Mouse (Mus musculus) MEL (cell line): Measurements from ENCODE around the gene Phxr2. TPM values are rescaled to one million over a fixed set of nuclear protein-coding genes. Genes with fewer than 3 reads are reported as not detected.

Experiments
- DNase-seq: peaks from one replicate; pipeline ENCODE4 v3.0.0; 2011; ENCODE audit warnings: low read depth, low spot score
- H3K27ac ChIP-seq: 2 replicates; pipeline ENCODE4 v1.5.1; 2012; ENCODE audit warnings: low read depth, mild to moderate bottlenecking, control low read depth, low read length, moderate library complexity; ENCODE audit not compliant: control insufficient read depth
- H3K27me3 ChIP-seq, 2 experiments: fragments of 150-350 bp in 1 of 2; sonication (generic) in 1 of 2; 2 replicates each; pipeline ENCODE4 v1.6.1; 2012; ENCODE audit warnings: low read length in 2 of 2, mild to moderate bottlenecking in 2 of 2, improper control_type of control experiment in 1 of 2, moderate library complexity in 1 of 2; ENCODE audit not compliant: insufficient read depth in 2 of 2, control insufficient read depth in 1 of 2
- H3K36me3 ChIP-seq, 2 experiments: 2 replicates each; pipeline ENCODE4 v1.6.1; 2012 to 2014; ENCODE audit warnings: low read length in 2 of 2, improper control_type of control experiment in 1 of 2, inconsistent platforms in 1 of 2, mild to moderate bottlenecking in 1 of 2; ENCODE audit not compliant: insufficient read depth in 2 of 2, control insufficient read depth in 1 of 2
- H3K4me1 ChIP-seq, 2 experiments: fragments of 150-350 bp in 1 of 2; sonication (generic) in 1 of 2; 2 replicates each; pipeline ENCODE4 v1.6.1; 2012; ENCODE audit warnings: low read length in 2 of 2, improper control_type of control experiment in 1 of 2, mild to moderate bottlenecking in 1 of 2; ENCODE audit not compliant: insufficient read depth in 2 of 2, control insufficient read depth in 1 of 2
- H3K4me3 ChIP-seq, 2 experiments: fragments of 150-350 bp in 1 of 2; sonication (generic) in 1 of 2; 2 replicates each; pipeline ENCODE4 v1.5.1; 2012; ENCODE audit warnings: low read depth in 2 of 2, low read length in 2 of 2, mild to moderate bottlenecking in 2 of 2, moderate library complexity in 2 of 2, control low read depth in 1 of 2, improper control_type of control experiment in 1 of 2; ENCODE audit not compliant: control insufficient read depth in 1 of 2, insufficient read depth in 1 of 2
- H3K79me2 ChIP-seq: 2 replicates; pipeline ENCODE4 v1.6.1; 2012; ENCODE audit warnings: mild to moderate bottlenecking, low read length, moderate library complexity; ENCODE audit not compliant: control insufficient read depth, poor library complexity, insufficient read depth
- H3K9ac ChIP-seq: 2 replicates; pipeline ENCODE4 v1.6.1; 2012; ENCODE audit warnings: low read depth, mild to moderate bottlenecking, control low read depth, low read length, moderate library complexity; ENCODE audit not compliant: control insufficient read depth, poor library complexity, severe bottlenecking
- H3K9me3 ChIP-seq: fragments of 150-350 bp; sonication (generic); replicated peaks from 2 replicates; pipeline ENCODE4 v1.6.1; 2012; ENCODE audit warnings: mild to moderate bottlenecking, low read length, improper control_type of control experiment, moderate library complexity; ENCODE audit not compliant: insufficient read depth
- CHD2 ChIP-seq: IDR thresholded peaks from 2 replicates; pipeline ENCODE4 v1.6.1; 2011; ENCODE audit warnings: low read length, improper control_type of control experiment
- E2F4 ChIP-seq: IDR thresholded peaks from 2 replicates; pipeline ENCODE4 v1.6.1; 2011; ENCODE audit warnings: low read depth, low read length, improper control_type of control experiment, borderline replicate concordance
- ELF1 ChIP-seq: IDR thresholded peaks from 2 replicates; pipeline ENCODE4 v1.6.1; 2014; ENCODE audit warnings: low read depth, mild to moderate bottlenecking, inconsistent platforms, low read length, improper control_type of control experiment, moderate library complexity
- ETS1 ChIP-seq: IDR thresholded peaks from 2 replicates; pipeline ENCODE4 v1.6.1; 2012; ENCODE audit warnings: low read depth, mild to moderate bottlenecking, inconsistent platforms, low read length, improper control_type of control experiment, moderate library complexity
- HCFC1 ChIP-seq: IDR thresholded peaks from 2 replicates; pipeline ENCODE4 v1.6.1; 2012; ENCODE audit warnings: low read depth, mild to moderate bottlenecking, inconsistent platforms, low read length, improper control_type of control experiment, moderate library complexity
- MEF2A ChIP-seq: IDR thresholded peaks from 2 replicates; pipeline ENCODE4 v1.6.1; 2014; ENCODE audit warnings: low read depth, mild to moderate bottlenecking, inconsistent platforms, low read length, improper control_type of control experiment; ENCODE audit not compliant: poor library complexity, insufficient replicate concordance, severe bottlenecking; ENCODE audit errors: extremely low read depth
- MXI1 ChIP-seq: IDR thresholded peaks from 2 replicates; pipeline ENCODE4 v1.6.1; 2011; ENCODE audit warnings: mild to moderate bottlenecking, low read depth, low read length, improper control_type of control experiment
- MYB ChIP-seq: IDR thresholded peaks from 2 replicates; pipeline ENCODE4 v1.6.1; 2011; ENCODE audit warnings: mild to moderate bottlenecking, low read depth, low read length, improper control_type of control experiment
- NRF1 ChIP-seq: IDR thresholded peaks from 2 replicates; pipeline ENCODE4 v1.6.1; 2014; ENCODE audit warnings: low read depth, mild to moderate bottlenecking, inconsistent platforms, low read length, improper control_type of control experiment, moderate library complexity; ENCODE audit not compliant: poor library complexity, insufficient read depth, severe bottlenecking
- POLR2AphosphoS2 ChIP-seq: IDR thresholded peaks from 2 replicates; pipeline ENCODE4 v1.6.1; 2011; ENCODE audit warnings: low read length, improper control_type of control experiment
- POLR2AphosphoS5 ChIP-seq: IDR thresholded peaks from 2 replicates; pipeline ENCODE4 v1.6.1; 2012; ENCODE audit warnings: low read depth, borderline replicate concordance, mild to moderate bottlenecking, inconsistent platforms, low read length, moderate library complexity, mixed read lengths
- SMC3 ChIP-seq: IDR thresholded peaks from 2 replicates; pipeline ENCODE4 v1.6.1; 2011; ENCODE audit warnings: low read depth, low read length, improper control_type of control experiment
- TBP ChIP-seq: IDR thresholded peaks from 2 replicates; pipeline ENCODE4 v1.8.0; 2011; ENCODE audit warnings: low read depth, low read length, improper control_type of control experiment
- UBTF ChIP-seq: IDR thresholded peaks from 2 replicates; pipeline ENCODE4 v1.6.1; 2012; ENCODE audit warnings: low read depth, mild to moderate bottlenecking, inconsistent platforms, low read length, improper control_type of control experiment, moderate library complexity, borderline replicate concordance; ENCODE audit not compliant: insufficient read depth
- USF1 ChIP-seq: IDR thresholded peaks from 2 replicates; pipeline ENCODE4 v1.6.1; 2014; ENCODE audit warnings: low read depth, mild to moderate bottlenecking, inconsistent platforms, low read length, improper control_type of control experiment, moderate library complexity
- USF2 ChIP-seq, 2 experiments: IDR thresholded peaks; 2 replicates each; pipeline ENCODE4 v1.6.1; 2011 to 2012; ENCODE audit warnings: improper control_type of control experiment in 2 of 2, low read length in 2 of 2, borderline replicate concordance in 1 of 2, inconsistent platforms in 1 of 2, low read depth in 1 of 2, mild to moderate bottlenecking in 1 of 2; ENCODE audit not compliant: insufficient read depth in 1 of 2
- ZKSCAN1 ChIP-seq: IDR thresholded peaks from 2 replicates; pipeline ENCODE4 v1.6.1; 2012; ENCODE audit warnings: low read depth, mild to moderate bottlenecking, inconsistent platforms, low read length, improper control_type of control experiment, moderate library complexity
- ZMIZ1 ChIP-seq: IDR thresholded peaks from 2 replicates; pipeline ENCODE4 v1.6.1; 2012; ENCODE audit warnings: low read depth, mild to moderate bottlenecking, inconsistent platforms, low read length, improper control_type of control experiment, moderate library complexity
- ZNF384 ChIP-seq: IDR thresholded peaks from 2 replicates; pipeline ENCODE4 v1.6.1; 2012; ENCODE audit warnings: low read depth, mild to moderate bottlenecking, inconsistent platforms, low read length, improper control_type of control experiment
- polyA plus RNA-seq, 2 experiments: library from polyadenylated mRNA; stranded (reverse) in 1 of 2; unstranded in 1 of 2; fragments of >175 nt in 1 of 2; fragments of >200 nt in 1 of 2; gene quantifications; 2 replicates each; pipeline versions ENCODE4 v1.2.1 to v1.2.4; 2012; ENCODE audit warnings: low replicate concordance in 2 of 2, low read depth in 1 of 2; ENCODE audit not compliant: insufficient read length in 2 of 2, insufficient read depth in 1 of 2, missing spikeins in 1 of 2
- total RNA-seq: library from RNA; depleted of rRNA; stranded (reverse); fragments of 300-350 nt; gene quantifications from 2 replicates; pipeline ENCODE4 v1.2.3, GENCODE M21; 2012

The Phxr2 gene
- total and polyA plus RNA-seq, 3 experiments, result not detected

DNA sequence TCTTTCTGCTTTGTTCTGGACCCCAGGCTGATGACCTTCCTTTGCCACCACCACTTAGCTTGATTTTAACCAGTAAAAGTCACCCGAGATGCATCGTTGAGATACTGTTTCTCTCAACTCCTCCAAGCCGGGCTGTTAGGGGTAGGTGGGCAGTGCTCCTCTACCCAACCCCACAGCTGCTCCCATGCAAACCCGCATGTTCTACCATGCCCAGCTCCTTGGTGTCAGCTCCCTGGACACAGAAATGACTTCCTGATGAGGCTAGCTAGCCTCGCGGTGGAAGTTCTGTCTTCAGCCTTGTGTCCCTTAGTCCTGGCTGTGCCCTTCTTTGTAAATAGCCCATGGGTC is 40.9 kb downstream of the Phxr2 start:
- peaks cover 0 to 9% of the 10 kb centered on the region in 2 experiments; a peak in 2 of 4 replicates for H3K4me1 ChIP-seq
- H3K27ac ChIP-seq, result no peak overlapping the region
- TF ChIP-seq POLR2AphosphoS5 (no peak), USF1 (no peak), MEF2A (no peak), ZKSCAN1 (no peak), TBP (no peak), UBTF (no peak), E2F4 (no peak), CHD2 (no peak), ELF1 (no peak), ETS1 (no peak), NRF1 (no peak), ZMIZ1 (no peak), HCFC1 (no peak), SMC3 (no peak), MXI1 (no peak), USF2 (IDR thresholded peaks at IDR 0.05; ENCODE audit: borderline replicate concordance in 1 of 2, insufficient read depth in 1 of 2, low read depth in 1 of 2, low read length in 2 of 2) (no peak), POLR2AphosphoS2 (no peak), ZNF384 (no peak), MYB (no peak)
- TF ChIP-seq, all 39 proteins: peak for 0
- no peaks in the 10 kb centered on the region for H3K27me3 ChIP-seq
- H3K4me3 ChIP-seq, result no peak overlapping the region
- no peaks in the 10 kb centered on the region for H3K79me2 ChIP-seq
- no peaks in the 10 kb centered on the region for H3K9me3 ChIP-seq
- peaks cover 0 to 11% of the 10 kb centered on the region in 2 experiments; a peak in 2 of 4 replicates for H3K36me3 ChIP-seq
- DNase-seq, result no peak
- H3K9ac ChIP-seq, result no peak overlapping the region
